22 mouse cellular contexts compared by ENCODE assay signal in genomic region chr1:163953396-163953795, GRCm38 (mm10).
"Had no signal": no experiment of that assay in that cellular context is flagged by ENCODE, and none has a peak within 500 bp of the region (broad histone marks: within the 10 kb centered on the region; RNA-seq: fewer than 3 reads in every experiment).

No protein-coding gene starts in this region.

- H3K27me3 ChIP-seq: intestine, embryonic 15.5 days; liver, embryonic 12.5 days; liver, embryonic 15.5 days; lung, embryonic 15.5 days had no signal

- H3K4me1 ChIP-seq: intestine, embryonic 15.5 days; liver, embryonic 12.5 days; liver, embryonic 15.5 days; lung, embryonic 15.5 days had no signal

- H3K4me2 ChIP-seq: intestine, embryonic 15.5 days; liver, embryonic 12.5 days; liver, embryonic 15.5 days; lung, embryonic 15.5 days; midbrain, embryonic 11.5 days had no signal

- H3K9ac ChIP-seq: intestine, embryonic 15.5 days; liver, embryonic 12.5 days; liver, embryonic 15.5 days; lung, embryonic 15.5 days had no signal

- H3K9me3 ChIP-seq: intestine, embryonic 15.5 days; liver, embryonic 12.5 days; liver, embryonic 15.5 days; lung, embryonic 15.5 days had no signal

- H3K27ac ChIP-seq: intestine, embryonic 15.5 days; kidney, postnatal 0 days; layer of hippocampus, adult 2 months; left cerebral cortex, adult 2 months; liver, embryonic 12.5 days; liver, embryonic 15.5 days; lung, embryonic 15.5 days; stomach, postnatal 0 days had no signal

- ATAC-seq: hindbrain, embryonic 16.5 days; intestine, embryonic 15.5 days; liver, embryonic 12.5 days had no signal

- DNase-seq: layer of hippocampus, adult 9-11 months; layer of hippocampus, postnatal 36 days; lung, adult 18-20 months; lung, postnatal 10 days; lung, postnatal 4 days; midbrain, embryonic 14.5 days; right cerebral cortex, adult 18-20 months; right cerebral cortex, postnatal 14 days; right cerebral cortex, postnatal 4 days; thymus, adult 2 months; thymus, postnatal 14 days; thymus, postnatal 4 days had no signal

- H3K4me3 ChIP-seq: intestine, embryonic 15.5 days; layer of hippocampus, adult 2 months; left cerebral cortex, adult 2 months; liver, embryonic 12.5 days; liver, embryonic 15.5 days; lung, embryonic 15.5 days had no signal
